Mouse (Mus musculus) liver, postnatal 0 days (tissue): ENCODE measurements around the gene Tmem51. TPM values are rescaled to one million over a fixed set of nuclear protein-coding genes. Genes with fewer than 3 reads are reported as not detected.

Experiments used
- ATAC-seq: fragments of 200-750 bp; cut with Nextera tagmentation; 2 replicates; pipeline ENCODE4 v1.8.0; 2017; ENCODE audit warnings: mild to moderate bottlenecking, moderate library complexity
- DNase-seq: peaks from one replicate; pipeline ENCODE4 v3.0.0-alpha.2; 2016
- H3K27ac ChIP-seq: fragments of 300-500 bp; sonication (generic); 2 replicates; pipeline ENCODE4 v1.5.1; 2014; ENCODE audit warnings: antibody characterized with exemption, moderate library complexity, mild to moderate bottlenecking, low read depth
- H3K27me3 ChIP-seq: fragments of 300-500 bp; sonication (generic); 2 replicates; pipeline ENCODE4 v1.6.1; 2014; ENCODE audit warnings: low read length, control low read depth, mixed read lengths; ENCODE audit not compliant: insufficient read depth
- H3K36me3 ChIP-seq: fragments of 300-500 bp; sonication (generic); replicated peaks from 2 replicates; pipeline ENCODE4 v1.6.1; 2014; ENCODE audit warnings: mild to moderate bottlenecking, control low read depth, low read length, moderate library complexity, mixed read lengths; ENCODE audit not compliant: insufficient read depth
- H3K4me1 ChIP-seq: fragments of 300-500 bp; sonication (generic); 2 replicates; pipeline ENCODE4 v1.6.1; 2014; ENCODE audit warnings: antibody characterized with exemption, mild to moderate bottlenecking, control low read depth; ENCODE audit not compliant: insufficient read depth
- H3K4me2 ChIP-seq: fragments of 300-500 bp; sonication (generic); 2 replicates; pipeline ENCODE4 v1.6.1; 2014; ENCODE audit warnings: low read depth, mild to moderate bottlenecking, low read length, moderate library complexity, mixed read lengths
- H3K4me3 ChIP-seq: fragments of 300-500 bp; sonication (generic); 2 replicates; pipeline ENCODE4 v1.5.1; 2014; ENCODE audit warnings: low read depth, low read length
- H3K9ac ChIP-seq: fragments of 300-500 bp; sonication (generic); replicated peaks from 2 replicates; pipeline ENCODE4 v1.6.1; 2014; ENCODE audit warnings: mild to moderate bottlenecking, moderate library complexity
- H3K9me3 ChIP-seq: fragments of 300-500 bp; sonication (generic); 2 replicates; pipeline ENCODE4 v1.6.1; 2016; ENCODE audit warnings: mild to moderate bottlenecking, control low read depth, low read length, mixed read lengths
- CTCF ChIP-seq: sonication (generic); IDR thresholded peaks from 2 replicates; pipeline ENCODE4 v1.5.1; 2016; ENCODE audit warnings: antibody characterized with exemption, low read depth
- EP300 ChIP-seq: IDR thresholded peaks from 2 replicates; pipeline ENCODE4 v1.6.1; 2016; ENCODE audit warnings: antibody characterized with exemption, low read depth, mild to moderate bottlenecking
- WGBS: fragments of 180-500 bp; shearing (Covaris S2); extraction: QIAGEN DNeasy Blood & Tissue Kit; methylation state at CpG from one replicate; pipeline ENCODE4 v1.1.7; 2014; ENCODE audit not compliant: insufficient replicate concordance; 5-methylcytosine and 5-hydroxymethylcytosine counted together
- polyA plus RNA-seq: library from polyadenylated mRNA; unstranded; fragments of >200 nt; fragmentation: Nextera tagmentation; extraction: Ambion mirVana; gene quantifications from 2 replicates; pipeline ENCODE4 v1.2.1, GENCODE M21; 2015

Tmem51 gene
- polyA plus RNA-seq, 1 experiment from 2014 or later, result 13.7 TPM

DNA sequence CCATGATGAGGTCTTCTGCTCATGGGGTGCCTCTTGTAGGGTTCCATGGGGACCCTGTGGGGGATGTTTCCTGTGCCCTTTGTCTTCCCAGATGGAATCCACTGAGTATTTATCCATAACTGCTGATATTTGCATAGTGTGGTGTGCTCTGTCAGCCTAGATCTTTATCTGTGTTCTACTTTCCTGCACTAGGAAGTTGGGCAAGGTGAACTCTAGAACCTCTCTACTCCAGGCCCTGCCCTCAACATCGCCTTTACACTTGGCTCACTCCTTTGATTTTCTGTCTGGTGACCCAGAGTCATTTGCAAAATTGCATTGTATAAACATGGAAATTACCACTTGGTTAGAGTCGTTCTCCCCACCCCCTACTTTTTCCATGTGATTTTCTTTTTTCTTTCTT lies 59.6 kb downstream of the Tmem51 start:
- Histone ChIP-seq H3K27me3 (no peaks in the 10 kb centered on the region), H3K36me3 (no peaks in the 10 kb centered on the region), H3K9me3 (no peaks in the 10 kb centered on the region), H3K4me2 (no peak overlapping the region), H3K27ac (no peak overlapping the region), H3K4me1 (peaks cover 4% of the 10 kb centered on the region), H3K9ac (no peak overlapping the region), H3K4me3 (no peak overlapping the region)
- 61% methylated on average over 2 of the region's 2 CpGs for WGBS
- peak; percentile 62 for ATAC-seq
- TF ChIP-seq CTCF (no peak), EP300 (no peak)
- DNase-seq, result no peak

DNA sequence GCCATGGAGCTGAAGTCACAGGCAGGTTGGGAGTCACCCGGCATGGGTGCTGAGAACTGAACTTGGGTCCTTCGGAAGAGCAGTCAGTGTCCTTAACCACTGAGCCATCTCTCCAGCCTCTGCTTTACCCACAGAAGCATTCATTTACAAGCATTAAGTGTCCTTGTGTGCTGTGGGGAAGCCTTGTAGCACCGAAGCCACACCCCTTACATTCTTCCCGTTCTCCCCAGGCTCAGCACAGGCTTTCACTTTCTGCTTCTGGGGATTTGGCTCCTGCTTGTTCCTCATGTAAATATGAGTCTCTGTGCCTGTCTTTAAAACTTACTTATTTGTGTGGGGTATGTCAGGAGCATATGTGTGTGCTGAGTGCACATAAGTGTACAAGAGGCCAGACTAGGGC lies 60.9 kb downstream of the Tmem51 start:
- Histone ChIP-seq H3K9ac (no peak overlapping the region), H3K36me3 (no peaks in the 10 kb centered on the region), H3K4me1 (no peaks in the 10 kb centered on the region), H3K4me3 (no peak overlapping the region), H3K4me2 (no peak overlapping the region), H3K9me3 (no peaks in the 10 kb centered on the region), H3K27me3 (no peaks in the 10 kb centered on the region), H3K27ac (no peak overlapping the region)
- 66% methylated on average over 4 of the region's 4 CpGs for WGBS
- no peak for TF ChIP-seq CTCF
- no peak for TF ChIP-seq EP300
- no peak for DNase-seq
- no peak for ATAC-seq

DNA sequence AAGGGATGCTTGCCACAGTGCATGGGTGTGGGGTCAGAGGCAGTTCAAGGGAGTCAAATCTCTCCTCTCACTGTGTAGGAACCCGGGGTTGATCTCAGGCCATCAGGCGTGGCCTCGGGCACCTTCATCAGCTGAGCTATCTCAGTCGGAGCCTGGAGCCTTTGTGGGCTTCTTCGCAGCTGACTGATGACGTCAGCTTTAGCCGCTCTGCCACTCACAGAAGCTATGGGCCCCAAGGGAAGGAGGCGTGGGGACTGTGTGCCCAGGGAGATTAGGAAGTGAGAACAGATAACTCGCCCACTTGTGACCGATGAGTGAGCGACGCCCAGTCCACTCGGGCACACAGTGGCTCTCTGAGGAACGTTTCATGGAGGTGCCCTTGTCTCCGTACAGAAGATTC lies 66.4 kb downstream of the Tmem51 start:
- peaks cover 21% of the 10 kb centered on the region for H3K4me1 ChIP-seq
- peak overlapping the region; percentile 36 for H3K4me3 ChIP-seq
- TF ChIP-seq EP300, result no peak; the same call in 1 of the 2 replicates
- TF ChIP-seq CTCF, result no peak
- H3K9me3 ChIP-seq, result no peaks in the 10 kb centered on the region
- no peaks in the 10 kb centered on the region for H3K36me3 ChIP-seq
- DNase-seq (peak; percentile 68), ATAC-seq (peak; percentile 78)
- no peak overlapping the region for H3K27ac ChIP-seq
- H3K4me2 ChIP-seq, result peak overlapping the region; percentile 49
- 11% methylated on average over 15 of the region's 15 CpGs for WGBS
- H3K9ac ChIP-seq, result no peak overlapping the region; the same call in 1 of the 2 replicates
- H3K27me3 ChIP-seq, result peaks cover 10% of the 10 kb centered on the region

DNA sequence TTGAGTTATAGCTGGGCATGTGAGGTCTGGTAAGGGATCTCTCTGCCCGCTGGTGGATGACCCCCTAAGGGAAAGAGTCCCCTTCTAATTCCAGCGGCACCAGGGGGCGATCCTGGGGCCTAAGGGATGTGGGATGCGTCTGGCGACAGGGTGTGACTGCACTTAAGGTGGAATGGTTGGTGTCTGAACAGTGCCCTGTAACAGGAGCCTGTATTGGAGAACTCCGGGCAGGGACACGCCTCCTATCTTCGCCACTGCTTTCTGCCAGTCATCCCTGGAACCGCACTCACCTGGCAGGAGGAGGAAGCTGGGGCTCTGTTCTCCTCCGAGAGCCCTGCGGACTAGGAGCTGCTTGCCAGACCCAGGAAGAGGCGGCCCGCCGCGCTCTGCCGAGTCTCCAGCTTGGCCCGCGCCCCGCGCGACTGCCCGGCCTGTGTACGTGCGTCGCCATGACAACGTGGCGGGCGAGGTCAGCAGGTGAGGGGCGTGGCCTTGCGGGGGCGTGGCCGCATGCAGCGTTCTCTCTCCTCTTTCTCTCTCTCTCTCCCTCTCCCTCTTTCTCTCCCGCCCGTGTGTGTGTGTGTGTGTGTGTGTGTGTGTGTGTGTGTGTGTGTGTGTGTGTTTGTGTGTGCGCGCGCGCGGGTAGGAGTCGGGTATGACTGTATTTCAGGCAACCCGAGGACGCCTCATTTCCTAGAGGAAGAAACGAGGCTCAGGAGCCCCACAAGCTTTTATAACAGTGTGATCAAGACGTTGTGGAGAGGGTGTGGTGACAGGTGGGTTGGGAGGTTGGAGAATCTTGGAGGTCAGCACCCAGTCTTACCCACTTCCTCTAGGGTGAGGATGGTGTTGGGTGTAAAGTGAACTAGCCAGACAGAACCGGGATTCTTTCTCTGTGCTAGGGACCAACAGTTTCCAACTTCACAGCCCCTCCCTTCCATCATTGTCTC lies 69.2 kb downstream of the Tmem51 start, which contains the start of gene Fhad1:
Gene Fhad1, minus strand, starts transcription at position 424 of the 950 bp plus-strand sequence.
- peak within 1 kb of the TSS; percentile 77 for H3K4me2 ChIP-seq
- no peak within 1 kb of the TSS for H3K9ac ChIP-seq
- no peaks in the 10 kb centered on the region for H3K9me3 ChIP-seq
- ATAC-seq (peak; percentile 78), DNase-seq (peak; percentile 88)
- H3K27me3 ChIP-seq, result peaks cover 10% of the 10 kb centered on the region
- 3% methylated on average over 39 of the region's 46 CpGs for WGBS
- H3K4me3 ChIP-seq, result peak within 1 kb of the TSS; percentile 42
- H3K4me1 ChIP-seq, result peaks cover 21% of the 10 kb centered on the region
- no peaks in the 10 kb centered on the region for H3K36me3 ChIP-seq
- 0 out of 2 replicates have a peak, but pooled peaks have one; percentile 4 for TF ChIP-seq CTCF
- TF ChIP-seq EP300, result no peak
- no peak within 1 kb of the TSS for H3K27ac ChIP-seq

DNA sequence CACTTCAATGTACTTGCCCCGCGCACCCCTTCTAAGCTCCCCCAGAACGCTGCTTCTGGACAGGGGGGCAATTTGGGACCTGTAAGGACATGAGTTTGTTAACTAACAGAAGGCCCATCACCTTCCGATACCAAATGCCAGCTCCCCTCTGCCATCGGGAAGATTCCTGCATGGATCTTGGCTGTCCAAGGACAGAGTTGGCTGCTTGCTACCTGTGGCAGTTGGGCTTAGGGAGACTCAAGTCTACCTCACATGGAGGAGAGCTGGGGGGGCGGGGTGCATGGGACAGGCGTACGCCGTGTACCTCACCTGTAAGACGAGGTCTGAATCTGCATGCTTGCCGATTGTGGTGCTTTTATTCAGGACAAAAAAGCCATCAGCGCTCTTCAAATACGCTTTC lies 72.9 kb downstream of the Tmem51 start:
- Histone ChIP-seq H3K4me3 (no peak overlapping the region), H3K4me1 (peaks cover 14% of the 10 kb centered on the region), H3K4me2 (no peak overlapping the region), H3K9ac (no peak overlapping the region), H3K27me3 (peaks cover 4% of the 10 kb centered on the region), H3K36me3 (no peaks in the 10 kb centered on the region), H3K9me3 (no peaks in the 10 kb centered on the region), H3K27ac (no peak overlapping the region)
- no peak for ATAC-seq
- no peak for DNase-seq
- TF ChIP-seq CTCF, result no peak
- TF ChIP-seq EP300, result no peak
- 84% methylated on average over 13 of the region's 13 CpGs for WGBS

GRCm38 (mm10) chr4:142010441-142010840 lies 73.7 kb downstream of the Tmem51 start:
- ATAC-seq, result no peak
- H3K36me3 ChIP-seq, result no peaks in the 10 kb centered on the region
- no peaks in the 10 kb centered on the region for H3K9me3 ChIP-seq
- WGBS, result 43% methylated on average over 7 of the region's 7 CpGs
- TF ChIP-seq CTCF (no peak), EP300 (no peak)
- H3K9ac ChIP-seq, result no peak overlapping the region
- H3K4me3 ChIP-seq, result no peak overlapping the region
- no peaks in the 10 kb centered on the region for H3K27me3 ChIP-seq
- H3K4me1 ChIP-seq, result peaks cover 10% of the 10 kb centered on the region
- H3K4me2 ChIP-seq, result no peak overlapping the region
- H3K27ac ChIP-seq, result no peak overlapping the region
- DNase-seq, result no peak
